ENCODE assay signal across 8 mouse cellular contexts in the genomic region with DNA sequence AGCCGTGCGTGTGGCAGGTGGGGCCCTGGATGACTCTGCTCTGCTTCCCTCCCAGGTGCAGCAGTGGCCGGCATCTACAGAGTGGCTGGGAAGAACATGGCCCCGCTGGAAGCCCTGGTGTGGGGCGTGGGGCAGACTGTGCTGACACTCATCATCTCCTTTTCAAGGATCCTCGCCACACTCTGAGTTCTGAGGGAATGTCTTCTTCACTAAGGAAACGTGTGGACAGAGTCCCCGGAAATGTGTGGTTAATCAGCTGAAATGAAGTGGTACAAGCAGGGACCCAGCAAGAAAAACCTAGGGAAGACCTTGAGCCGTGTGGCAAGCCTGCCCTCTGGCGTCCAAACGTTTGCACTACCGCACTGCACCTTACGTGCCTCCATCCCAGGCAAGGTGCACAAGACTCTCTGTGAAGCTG. TPM values are rescaled to one million over a fixed set of nuclear protein-coding genes. Genes with fewer than 3 reads are reported as not detected.
DNase-seq lines count a peak whose midpoint lies in the region; ATAC-seq and TF ChIP-seq lines count a peak whose summit lies in the region.

No protein-coding gene starts in this region.

- dilution Hi-C loops in CH12.LX (cut with MboI; ENCODE audit: extremely low pct_ligation_motif_present, extremely low pct_unique_long_range_greater_than_20kb, low sequenced_read_pairs) = no loop called here

- in situ Hi-C loops in CH12.LX (cut with MboI; ENCODE audit: low pct_ligation_motif_present, low pct_unique_long_range_greater_than_20kb, low sequenced_read_pairs) = no loop called here

- H3K27me3 ChIP-seq in CH12.LX (replicated peaks) = no peaks in the 10 kb centered on the region
- H3K27me3 ChIP-seq in heart, embryonic 13.5 days (replicated peaks) = no peaks in the 10 kb centered on the region

- whole genome bisulfite sequencing in heart, embryonic 13.5 days = 25% methylated on average over 13 of the region's 13 CpGs
- 30% methylated on average over 13 of the region's 13 CpGs for WGBS in lung, adult 2 months

- peaks cover 11 to 52% of the 10 kb centered on the region in 2 experiments for H3K4me1 ChIP-seq in CH12.LX (ENCODE audit: control insufficient read depth in 1 of 2, insufficient read depth in 2 of 2)
- no peaks in the 10 kb centered on the region for H3K4me1 ChIP-seq in embryonic fibroblast, embryonic 13.5 days (ENCODE audit: control insufficient read depth, insufficient read depth, low read length)
- peaks cover 9% of the 10 kb centered on the region for H3K4me1 ChIP-seq in heart, embryonic 13.5 days
- H3K4me1 ChIP-seq in lung, adult 2 months (ENCODE audit: control insufficient read depth, insufficient read depth, low read length) = peaks cover 3% of the 10 kb centered on the region; the same call in 1 of the 2 replicates

- no peak overlapping the region for H3K9ac ChIP-seq in CH12.LX (ENCODE audit: insufficient read depth, low read depth)
- no peak overlapping the region for H3K9ac ChIP-seq in heart, embryonic 13.5 days

- peak; percentile 99 for TF ChIP-seq RAD21 in CH12.LX (IDR thresholded peaks at IDR 0.05; ENCODE audit: low read depth, low read length)

- no peaks in the 10 kb centered on the region for H3K9me3 ChIP-seq in CH12.LX (replicated peaks; ENCODE audit: low read length)
- H3K9me3 ChIP-seq in heart, embryonic 13.5 days = no peaks in the 10 kb centered on the region

- TF ChIP-seq CTCF in CH12.LX (conservative IDR thresholded peaks at IDR 0.05 in 1 of 2, IDR thresholded peaks at IDR 0.05 in 1 of 2; ENCODE audit: low read depth in 2 of 2, low read length in 2 of 2) = peak; percentile 93 to 95
- TF ChIP-seq CTCF in embryonic fibroblast, embryonic 13.5 days (IDR thresholded peaks at IDR 0.05; ENCODE audit: borderline replicate concordance, insufficient read depth, low read length) = peak; percentile 99
- TF ChIP-seq CTCF in lung, adult 2 months (IDR thresholded peaks at IDR 0.05; ENCODE audit: insufficient read depth, low read length) = peak; percentile 99

- TF ChIP-seq POLR2A in CH12.LX (IDR thresholded peaks at IDR 0.05; ENCODE audit: low read depth, low read length) = no peak
- no peak for TF ChIP-seq POLR2A in embryonic fibroblast, embryonic 13.5 days (IDR thresholded peaks at IDR 0.05; ENCODE audit: low read depth, low read length)
- no peak for TF ChIP-seq POLR2A in lung, adult 2 months (IDR thresholded peaks at IDR 0.05; ENCODE audit: borderline replicate concordance, extremely low read depth, low read depth, low read length)

- H3K36me3 ChIP-seq in CH12.LX (replicated peaks in 1 of 2; ENCODE audit: control insufficient read depth in 1 of 2, insufficient read depth in 1 of 2, low read length in 1 of 2) = peaks cover 7 to 40% of the 10 kb centered on the region in 2 experiments
- peaks cover 21% of the 10 kb centered on the region for H3K36me3 ChIP-seq in heart, embryonic 13.5 days

- DNase-seq in CH12.LX (ENCODE audit: extremely low read depth) = peak; percentile 74
- peak; percentile 24 to 32 for DNase-seq in adrenal gland, postnatal 4 days (ENCODE audit: low spot score in 2 of 2)
- DNase-seq in kidney, postnatal 25 days = peak; percentile 73 to 80
- DNase-seq in lung, adult 2 months = peak; percentile 80
- DNase-seq in ovary, adult 18-20 months (ENCODE audit: low spot score) = peak; percentile 31
- DNase-seq in thymus, postnatal 14 days = peak; percentile 78

- 0 out of 2 replicates have a peak, but pooled peaks cover 2% of the 10 kb centered on the region for H3K79me2 ChIP-seq in CH12.LX (replicated peaks; ENCODE audit: control insufficient read depth, extremely low read depth, insufficient read depth, poor library complexity, severe bottlenecking)

- no peak overlapping the region for H3K4me3 ChIP-seq in CH12.LX (replicated peaks in 1 of 3; ENCODE audit: low read depth in 2 of 3, low read length in 2 of 3, poor library complexity in 1 of 3)
- H3K4me3 ChIP-seq in embryonic fibroblast, embryonic 13.5 days (ENCODE audit: insufficient read depth, low read length) = no peak overlapping the region
- no peak overlapping the region for H3K4me3 ChIP-seq in heart, embryonic 13.5 days
- no peak overlapping the region for H3K4me3 ChIP-seq in lung, adult 2 months (replicated peaks; ENCODE audit: extremely low read depth, low read depth, low read length)

- ATAC-seq in heart, embryonic 13.5 days (ENCODE audit: extremely low read depth, insufficient number of reproducible peaks, low FRiP score, low TSS enrichment) = peak; percentile 51; the same call in 1 of the 2 replicates

- TF ChIP-seq EP300 in CH12.LX (IDR thresholded peaks at IDR 0.05; ENCODE audit: low read length) = no peak

- no peak overlapping the region for H3K27ac ChIP-seq in CH12.LX (ENCODE audit: insufficient read depth, low read depth)
- H3K27ac ChIP-seq in embryonic fibroblast, embryonic 13.5 days (ENCODE audit: insufficient read depth, low read length) = no peak overlapping the region
- no peak overlapping the region for H3K27ac ChIP-seq in heart, embryonic 13.5 days (replicated peaks)

- H3K4me2 ChIP-seq in CH12.LX (ENCODE audit: insufficient read depth, low read depth, poor library complexity, severe bottlenecking) = no peak overlapping the region
- H3K4me2 ChIP-seq in heart, embryonic 13.5 days = no peak overlapping the region

TF ChIP-seq in CH12.LX, 34 proteins besides CTCF, POLR2A, EP300 and RAD21:
- TF ChIP-seq CHD2 (IDR thresholded peaks at IDR 0.05; ENCODE audit: low read length) (no peak), HCFC1 (IDR thresholded peaks at IDR 0.05; ENCODE audit: low read depth, low read length) (no peak), SMC3 (IDR thresholded peaks at IDR 0.05; ENCODE audit: low read depth, low read length) (peak; percentile 92), IRF4 (IDR thresholded peaks at IDR 0.05; ENCODE audit: low read depth, low read length) (peak; percentile 57; the same call in 1 of the 2 replicates), BHLHE40 (IDR thresholded peaks at IDR 0.05; ENCODE audit: low read depth, low read length) (peak; percentile 49), RCOR1 (conservative IDR thresholded peaks at IDR 0.05; ENCODE audit: low read depth, low read length) (no peak), NRF1 (IDR thresholded peaks at IDR 0.05; ENCODE audit: low read depth, low read length) (0 out of 2 replicates have a peak, but pooled peaks have one; percentile 27), KAT2A (IDR thresholded peaks at IDR 0.05; ENCODE audit: insufficient replicate concordance, low read length) (no peak), ELF1 (IDR thresholded peaks at IDR 0.05; ENCODE audit: low read depth, low read length) (peak; percentile 42), MXI1 (IDR thresholded peaks at IDR 0.05; ENCODE audit: low read depth, low read length) (no peak), TBP (conservative IDR thresholded peaks at IDR 0.05; ENCODE audit: low read depth, low read length) (no peak), CHD1 (IDR thresholded peaks at IDR 0.05; ENCODE audit: low read depth, low read length) (no peak), PAX5 (IDR thresholded peaks at IDR 0.05; ENCODE audit: low read length) (no peak), ZNF384 (IDR thresholded peaks at IDR 0.05; ENCODE audit: low read depth, low read length) (no peak), UBTF (IDR thresholded peaks at IDR 0.05; ENCODE audit: low read depth, low read length) (no peak), ZC3H11A (IDR thresholded peaks at IDR 0.05; ENCODE audit: low read depth, low read length) (peak; percentile 58), TCF12 (IDR thresholded peaks at IDR 0.05; ENCODE audit: low read depth, low read length) (no peak), ETS1 (conservative IDR thresholded peaks at IDR 0.05; ENCODE audit: low read depth, low read length) (peak; percentile 59), ZKSCAN1 (IDR thresholded peaks at IDR 0.05; ENCODE audit: borderline replicate concordance, low read depth, low read length) (no peak), MEF2A (IDR thresholded peaks at IDR 0.05; ENCODE audit: borderline replicate concordance, low read depth, low read length) (0 out of 2 replicates have a peak, but pooled peaks have one; percentile 54), MYC (IDR thresholded peaks at IDR 0.05; ENCODE audit: low read depth, low read length) (no peak), JUN (IDR thresholded peaks at IDR 0.05; ENCODE audit: insufficient read depth, low read depth, low read length) (no peak), ZMIZ1 (IDR thresholded peaks at IDR 0.05; ENCODE audit: low read depth, low read length) (no peak)

RNA-seq across cellular contexts. Expression of a gene that starts 28.7 kb away (rescaled TPM):
- total RNA-seq in CH12.LX (2012; rRNA removed) (5.0 and 5.4 TPM in 2 replicates), CH12.LX (2014; rRNA removed) (4.9 and 5.5 TPM in 2 replicates)
- 5.2 and 5.9 TPM in 2 replicates for polyA plus RNA-seq in CH12.LX (2012; ENCODE audit: insufficient read length, low read depth)
- 10 to 100 TPM; 27.9 to 28.1 TPM for total RNA-seq in adrenal gland, postnatal 4 days (2021)
- 4.9 and 5.6 TPM in 2 replicates for polyA plus RNA-seq in embryonic fibroblast, embryonic 13.5 days (2011; ENCODE audit: insufficient read length, low read depth, missing spikeins)
- 11.4 and 12.7 TPM in 2 replicates for polyA plus RNA-seq in heart, embryonic 13.5 days (2015; fragmentation: Nextera tagmentation; extraction: Ambion mirVana)
- polyA plus RNA-seq in lung, adult 2 months (2012; rRNA removed) = 5.4 and 6.6 TPM in 2 replicates

Comparison
In these comparisons a context has a peak if more than half of its experiments do, and no peak if none do; other contexts are left out.
1. DNase-seq: peak in every context shown above with its lines; median percentile 80 in lung, adult 2 months; 78 in thymus, postnatal 14 days; 76 in kidney, postnatal 25 days; 74 in CH12.LX; 31 in ovary, adult 18-20 months; 28 in adrenal gland, postnatal 4 days.